Mouse (Mus musculus) ES-E14 (cell line): ENCODE measurements around the gene Usp48.

Experiments used
- CHD2 ChIP-seq: IDR thresholded peaks from 2 replicates; pipeline ENCODE4 v1.6.1; 2014; ENCODE audit warnings: mild to moderate bottlenecking, low read depth, low read length, inconsistent platforms
- HCFC1 ChIP-seq: IDR thresholded peaks from 2 replicates; pipeline ENCODE4 v1.6.1; 2012; ENCODE audit warnings: low read length, inconsistent platforms, borderline replicate concordance; ENCODE audit not compliant: insufficient read depth
- MAFK ChIP-seq: IDR thresholded peaks from 2 replicates; pipeline ENCODE4 v1.6.1; 2014; ENCODE audit warnings: mild to moderate bottlenecking, low read depth, low read length, inconsistent platforms; ENCODE audit not compliant: insufficient read depth
- ZC3H11A ChIP-seq: IDR thresholded peaks from 2 replicates; pipeline ENCODE4 v1.6.1; 2012; ENCODE audit warnings: low read depth, mild to moderate bottlenecking, inconsistent platforms, low read length, borderline replicate concordance
- ZNF384 ChIP-seq: IDR thresholded peaks from 2 replicates; pipeline ENCODE4 v1.6.1; 2012; ENCODE audit warnings: low read depth, low read length, inconsistent platforms

DNA sequence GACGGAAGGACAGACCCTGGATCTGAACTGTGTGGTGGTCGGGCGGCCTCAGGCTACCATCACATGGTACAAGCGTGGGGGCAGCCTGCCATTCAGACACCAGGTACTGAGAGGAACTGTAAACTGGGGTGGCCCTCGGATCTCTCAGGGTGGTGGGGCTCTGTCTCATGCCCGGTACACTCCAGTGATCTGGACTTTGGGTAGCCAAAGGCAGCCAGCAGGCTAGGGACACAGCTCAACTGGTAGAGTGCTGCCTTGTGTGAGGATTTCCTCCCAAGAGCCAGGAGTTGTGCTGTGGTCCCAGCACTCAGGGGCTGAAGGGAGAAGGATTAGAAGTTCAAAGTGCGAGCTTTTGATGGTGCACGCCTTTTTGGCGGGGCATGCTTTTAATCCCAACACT, 48.0 kb upstream of the Usp48 start:
- no peak for TF ChIP-seq HCFC1
- no peak for TF ChIP-seq ZC3H11A
- TF ChIP-seq MAFK, result no peak
- no peak for TF ChIP-seq CHD2
- no peak for TF ChIP-seq ZNF384
